Mouse (Mus musculus): ENCODE measurements around the gene B4galt1.

DNA sequence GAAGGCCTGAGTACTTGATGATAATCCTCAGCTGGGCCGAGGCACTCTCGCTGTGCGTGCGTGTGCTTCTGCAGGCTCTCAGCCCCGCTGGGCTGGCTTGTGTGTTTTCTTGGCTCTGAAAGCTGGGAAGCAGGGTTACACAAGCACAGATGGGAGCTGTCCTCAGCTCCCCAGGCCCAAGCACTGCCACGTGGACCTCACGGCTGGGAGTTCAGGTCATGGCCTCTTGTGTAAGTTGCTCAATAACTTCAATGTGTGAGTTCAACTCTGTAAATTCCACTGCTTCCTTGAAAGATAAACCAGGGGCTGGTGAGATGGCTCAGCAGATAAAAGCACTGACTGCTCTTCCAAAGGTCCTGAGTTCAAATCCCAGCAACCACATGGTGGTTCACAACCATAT is 24.9 kb downstream of the B4galt1 start:
- TF ChIP-seq GATA1 (IDR thresholded peaks at IDR 0.05; ENCODE audit: low read length) = no peak
- no peak for TF ChIP-seq TAL1 (IDR thresholded peaks at IDR 0.05; ENCODE audit: low read length)

Data from erythroblast, embryonic 14.5 days (primary cell).